Mouse (Mus musculus): Measurements from ENCODE around the gene Fam3c.
A peak's percentile ranks its signal among the peaks of the same experiment; 100 is the strongest.
"Not testable (repeated sequence)": the region's sequence is repeated elsewhere in the genome, so short reads cannot be mapped to it uniquely, and the experiment has no call there.

The Fam3c gene

DNA sequence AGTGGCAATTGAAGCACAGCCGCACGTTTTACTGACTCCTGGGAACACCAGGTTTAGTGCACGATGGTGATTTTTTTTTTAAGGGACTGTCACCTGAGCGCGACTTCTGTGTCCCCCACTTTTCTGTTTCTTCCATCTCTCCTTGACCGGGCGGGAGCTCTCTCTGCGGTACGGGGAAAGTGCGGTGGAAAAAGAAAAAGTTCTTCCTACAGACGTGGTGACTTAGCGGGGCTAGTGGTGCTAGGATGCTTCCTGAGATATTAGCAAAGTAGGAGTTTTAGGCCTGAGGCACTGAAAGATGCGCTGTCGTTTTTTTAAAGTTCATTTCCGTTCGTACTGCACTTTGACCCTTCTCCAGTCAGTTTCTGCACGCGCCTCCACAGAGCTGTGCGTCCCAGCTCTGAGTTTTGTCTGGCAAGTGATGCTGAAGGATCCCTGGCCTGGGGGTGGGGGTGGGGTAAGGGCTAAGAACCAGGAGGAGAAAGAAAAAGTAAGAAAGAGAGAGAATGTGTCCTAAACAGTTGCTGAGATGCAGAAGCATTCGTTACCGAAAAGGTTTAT is 66.5 kb downstream of the Fam3c start:
- DNase-seq = no peak

DNA sequence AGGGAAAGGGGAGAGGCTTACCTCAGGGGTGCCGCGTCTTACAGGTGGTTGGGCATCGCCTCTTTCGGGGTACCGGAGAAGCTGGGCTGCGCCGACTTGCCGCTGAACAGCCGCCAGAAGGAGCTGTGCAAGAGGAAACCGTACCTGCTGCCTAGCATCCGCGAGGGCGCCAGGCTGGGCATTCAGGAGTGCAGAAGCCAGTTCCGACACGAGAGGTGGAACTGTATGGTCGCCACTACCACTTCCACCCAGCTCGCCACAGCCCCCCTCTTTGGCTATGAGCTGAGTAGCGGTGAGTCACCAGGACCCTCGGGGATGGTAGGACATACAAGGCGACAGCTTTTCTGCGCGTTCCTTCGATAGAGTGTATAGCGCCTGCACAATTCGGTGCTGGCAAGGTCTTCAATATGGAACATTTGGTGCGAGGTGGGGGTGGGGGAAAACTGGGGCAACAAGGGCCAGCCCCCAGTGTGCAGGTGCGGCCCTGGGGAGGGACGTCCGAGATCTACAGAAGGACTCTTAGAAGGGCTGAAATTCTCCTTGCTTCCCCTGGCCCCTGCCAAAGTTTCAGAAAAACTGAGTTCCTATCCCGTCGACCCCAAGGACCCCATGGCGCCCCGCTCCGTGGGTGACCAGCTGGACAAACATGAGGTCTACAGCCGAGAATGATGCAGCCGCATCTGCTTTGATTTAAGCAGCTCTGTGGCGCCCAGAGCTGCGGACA is 67.1 kb downstream of the Fam3c start:
- DNase-seq = peak; percentile 20 to 29

DNA sequence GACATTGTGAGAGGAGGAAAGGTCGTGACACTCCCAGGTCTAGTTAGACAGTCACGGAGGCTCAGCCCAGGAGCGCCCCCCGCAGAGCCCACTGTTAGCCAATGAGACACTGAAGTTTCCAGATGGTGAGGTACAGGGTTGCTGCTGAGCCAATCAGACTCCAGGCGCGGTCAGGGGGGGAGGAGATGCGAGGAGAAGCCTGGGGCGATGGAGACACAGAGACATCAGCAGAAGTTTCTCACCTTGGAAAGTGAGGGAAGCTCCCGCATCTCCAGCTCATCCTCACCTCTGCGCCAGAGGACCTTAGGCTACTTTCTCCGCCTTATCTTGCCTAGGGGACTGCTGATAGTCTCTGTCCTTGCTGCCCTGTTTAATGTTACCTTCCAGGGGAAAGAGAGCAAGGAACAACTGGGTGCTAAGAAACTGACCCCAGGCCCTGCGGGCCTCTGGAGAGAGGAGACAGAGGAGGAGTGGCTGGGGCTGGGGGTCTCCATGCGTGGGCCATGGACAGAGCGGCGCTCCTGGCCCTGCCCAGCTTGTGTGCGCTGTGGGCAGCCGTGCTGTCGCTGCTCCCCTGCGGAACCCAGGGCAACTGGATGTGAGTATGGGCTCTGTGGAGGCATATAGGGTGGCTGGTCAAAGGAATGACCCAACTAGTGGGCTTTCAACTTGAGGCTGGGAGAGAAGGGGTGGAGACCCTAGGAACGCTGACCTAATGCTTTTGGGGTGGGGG is 67.9 kb downstream of the Fam3c start, which contains the start of gene Wnt16:
Wnt16 (plus strand) TSS at position 224 of the 733 bp plus-strand sequence.
- peak in 1 of 2 experiments; percentile 3 for DNase-seq

DNA sequence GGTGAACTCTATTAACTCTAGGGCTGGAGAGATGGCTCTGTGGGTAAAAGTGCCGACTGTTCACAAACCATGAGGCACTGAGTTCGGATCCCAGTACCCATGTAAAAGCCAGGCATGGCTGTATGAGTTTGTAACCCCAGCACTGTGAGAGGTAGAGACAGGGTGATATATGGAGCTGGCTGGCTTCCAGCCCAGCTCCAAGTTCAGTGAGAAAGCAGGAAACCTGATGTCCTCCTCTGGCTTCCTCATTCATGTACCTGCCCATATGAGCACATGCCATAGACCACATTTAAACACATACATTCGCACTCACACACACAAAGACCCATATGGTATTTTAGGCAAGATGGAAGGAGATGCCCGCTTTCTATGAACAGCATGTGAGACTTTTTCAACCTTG is 73.6 kb downstream of the Fam3c start:
- DNase-seq = no peak

DNA sequence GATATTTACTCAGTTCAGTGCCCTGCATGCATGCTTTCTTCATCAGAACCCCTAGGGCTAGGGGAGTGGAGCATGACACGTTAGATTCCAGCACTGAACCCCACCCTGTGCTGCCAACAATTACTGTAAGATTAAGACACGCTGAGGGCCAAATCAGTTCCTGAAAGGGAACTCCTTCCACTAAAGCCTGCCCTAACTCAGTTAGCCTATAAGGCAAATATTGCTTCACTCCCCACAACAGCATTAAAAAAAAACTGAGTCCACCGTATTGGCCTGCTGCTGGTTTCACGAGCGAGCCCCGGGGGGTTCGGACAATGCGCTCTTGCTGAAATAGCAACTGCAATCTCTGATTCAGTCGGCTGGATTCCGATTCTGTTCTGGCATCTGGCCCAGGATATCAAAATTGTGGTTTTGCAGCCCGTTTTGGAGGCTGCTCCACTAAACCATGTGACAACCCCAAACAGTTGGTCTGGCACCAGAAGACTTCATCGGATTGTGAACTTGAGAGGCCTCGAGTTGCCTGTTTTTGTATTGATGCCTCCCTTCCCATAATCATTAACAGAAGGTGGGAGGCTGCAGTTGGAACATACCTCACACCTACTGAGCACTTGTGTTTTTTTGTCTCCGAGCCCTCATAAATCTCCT is 75.7 kb downstream of the Fam3c start:
- peak; percentile 32 to 43 for DNase-seq

DNA sequence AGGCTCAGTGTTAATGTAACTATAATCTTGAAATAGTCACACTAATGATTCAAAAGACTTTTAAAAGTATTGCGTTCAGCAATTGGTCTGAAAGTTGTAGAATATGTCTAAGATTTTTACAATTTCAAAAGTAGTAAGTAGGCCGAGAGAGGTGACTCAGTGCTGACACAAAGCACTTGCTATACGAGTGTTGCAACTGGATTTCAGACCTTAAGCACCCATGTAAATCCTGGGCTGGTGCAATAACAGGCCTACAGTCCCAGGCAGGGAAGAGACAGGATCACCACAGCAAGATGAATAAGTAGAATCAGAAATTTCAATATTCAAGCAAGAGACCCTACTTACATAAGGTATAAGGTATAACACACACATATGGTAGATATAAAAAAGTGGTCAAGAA is 78.1 kb downstream of the Fam3c start:
- no peak for DNase-seq

DNA sequence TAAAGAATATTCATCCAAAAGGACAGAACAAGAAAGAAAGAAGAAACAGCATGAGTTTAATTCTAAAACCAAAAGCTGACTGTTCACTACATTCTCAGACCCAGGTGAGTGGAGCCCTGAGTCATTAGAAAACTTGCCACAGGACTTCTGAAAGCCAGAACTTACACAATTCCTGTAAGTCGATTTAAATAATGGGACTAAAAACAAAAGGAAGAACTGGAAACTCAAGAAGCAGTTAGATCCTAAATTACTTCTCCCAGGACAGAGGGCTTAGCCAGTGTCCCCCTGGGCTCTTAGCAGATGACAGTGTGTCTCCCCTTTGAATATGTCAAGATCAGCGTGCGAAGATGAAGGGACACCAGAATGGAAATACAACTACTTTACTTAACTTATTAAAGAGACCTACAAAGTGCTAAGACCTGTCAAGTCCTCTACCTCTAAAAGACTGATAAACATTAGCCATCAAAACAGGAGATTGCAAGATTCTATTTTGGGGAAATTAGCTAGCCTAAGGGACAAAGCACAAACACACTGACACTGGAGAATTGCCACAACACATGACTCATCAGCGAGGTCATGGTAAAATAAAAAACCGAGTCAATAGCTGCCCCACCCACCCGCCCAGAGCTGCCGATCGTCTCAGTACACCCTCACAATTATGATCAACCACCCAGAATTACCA is 86.1 kb downstream of the Fam3c start:
- peak in 1 of 2 experiments; percentile 13 for DNase-seq

DNA sequence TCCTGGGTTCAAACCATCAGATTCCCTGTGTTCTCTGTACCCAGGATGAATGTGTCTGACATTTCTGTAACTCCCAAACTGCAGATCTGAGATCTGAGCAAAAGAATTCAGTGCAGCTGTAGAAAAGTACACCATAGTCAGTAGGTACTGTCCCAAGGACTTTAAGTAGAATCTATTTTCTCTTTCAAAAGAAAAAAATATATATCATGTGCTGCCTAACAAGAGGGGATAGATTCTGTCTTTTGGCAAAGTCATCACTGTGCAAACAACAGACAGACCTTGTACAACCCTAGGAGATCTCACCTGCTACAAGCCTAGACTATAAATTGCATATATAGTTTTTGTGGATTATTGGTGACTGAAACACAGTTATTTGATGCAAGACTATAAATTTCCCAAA is 87.4 kb downstream of the Fam3c start:
- no peak for DNase-seq

DNA sequence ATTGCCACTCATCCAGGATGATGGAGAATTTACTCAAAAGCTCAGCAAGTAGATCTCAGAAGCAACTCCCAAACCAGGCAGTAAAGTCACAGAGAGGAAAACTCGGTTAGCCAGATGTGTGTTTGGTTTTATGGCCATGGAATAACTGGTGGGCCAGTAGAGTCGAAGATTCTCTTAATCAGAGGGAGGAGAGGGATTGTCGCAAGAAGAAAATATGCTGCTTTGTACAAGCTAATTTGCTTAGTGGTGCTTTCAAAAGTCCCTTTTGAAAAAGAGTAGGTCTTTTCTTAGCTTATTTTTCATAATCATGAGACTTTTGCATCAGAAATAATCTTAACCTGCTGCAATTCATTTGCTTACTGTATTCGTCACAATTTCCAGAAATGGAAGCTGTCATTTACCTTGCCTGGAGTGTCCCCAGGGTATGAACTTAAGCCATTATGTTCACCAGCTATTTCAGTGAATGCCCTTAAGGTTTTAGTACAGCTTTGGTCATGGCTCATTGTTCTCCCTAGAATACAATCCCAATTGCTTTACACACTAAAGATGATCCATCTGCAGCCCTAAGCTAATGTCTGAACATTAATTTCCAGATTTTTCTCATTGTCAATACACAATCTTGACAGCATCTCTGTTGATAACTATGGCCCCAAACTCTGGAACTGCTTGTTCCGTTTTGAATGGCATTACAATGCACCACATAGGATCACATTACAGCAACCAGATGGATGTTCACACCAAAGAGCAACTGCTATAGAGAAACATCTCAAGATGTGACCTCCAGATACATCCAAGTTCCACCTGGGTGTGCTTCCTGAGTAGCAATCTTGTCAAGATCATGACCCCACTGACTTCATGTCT is 88.0 kb downstream of the Fam3c start:
- DNase-seq = no peak

DNA sequence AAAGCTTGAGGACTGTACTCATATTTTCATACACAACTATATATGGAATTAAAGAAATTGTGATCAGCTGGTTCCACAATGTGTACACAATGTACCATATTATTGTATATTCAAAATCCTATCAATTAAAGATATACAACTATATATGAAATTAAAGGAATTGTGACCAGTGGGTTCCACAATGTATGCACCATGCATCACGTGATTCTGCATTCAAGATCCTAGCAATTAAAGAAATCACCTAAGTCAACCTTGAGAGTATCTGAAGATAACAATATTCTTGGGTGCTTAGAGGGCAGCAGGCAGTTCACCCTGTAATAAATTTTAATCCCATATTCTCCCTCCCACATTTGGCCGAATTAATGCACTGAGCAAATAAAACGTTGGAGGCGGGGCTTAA is 90.0 kb downstream of the Fam3c start:
- DNase-seq = no peak

DNA sequence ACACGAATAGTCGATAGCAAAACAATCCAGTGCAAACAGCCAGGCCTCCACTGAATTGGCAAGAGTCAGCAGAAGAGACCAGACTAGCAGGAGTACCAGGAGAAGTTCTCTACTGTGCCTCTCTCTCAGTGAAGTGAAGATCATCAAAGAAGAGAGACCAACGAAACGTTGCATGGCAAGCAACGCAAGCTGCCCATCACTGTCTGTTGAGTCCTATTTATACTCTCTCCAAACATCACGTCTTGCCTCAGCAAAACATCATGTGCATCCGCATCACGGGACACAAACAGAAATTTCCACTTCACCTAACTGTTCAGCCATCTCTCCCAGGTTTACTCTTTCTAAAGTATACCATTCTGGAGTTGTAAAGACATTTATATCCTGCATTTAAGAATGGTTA is 91.9 kb downstream of the Fam3c start:
- not testable (repeated sequence) for DNase-seq

DNA sequence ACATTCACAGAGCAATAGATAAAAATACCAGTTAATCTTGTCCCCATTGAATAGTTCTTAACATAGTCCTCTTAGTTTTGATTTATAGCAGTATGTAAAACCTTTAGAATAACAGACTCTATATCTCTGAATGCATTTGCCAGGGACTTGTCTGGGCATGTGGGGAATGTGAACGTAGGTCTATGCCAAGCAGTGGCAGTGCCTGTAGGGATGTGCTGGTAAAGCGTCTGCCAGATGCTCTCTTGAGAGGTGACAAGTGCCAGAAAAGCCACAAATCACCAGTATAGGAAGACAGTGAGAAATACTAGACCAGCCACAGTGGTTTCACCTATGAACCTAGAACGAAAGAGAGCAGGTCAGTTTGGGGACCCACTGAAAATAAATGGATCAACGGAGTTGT is 93.5 kb downstream of the Fam3c start:
- no peak for DNase-seq

DNA sequence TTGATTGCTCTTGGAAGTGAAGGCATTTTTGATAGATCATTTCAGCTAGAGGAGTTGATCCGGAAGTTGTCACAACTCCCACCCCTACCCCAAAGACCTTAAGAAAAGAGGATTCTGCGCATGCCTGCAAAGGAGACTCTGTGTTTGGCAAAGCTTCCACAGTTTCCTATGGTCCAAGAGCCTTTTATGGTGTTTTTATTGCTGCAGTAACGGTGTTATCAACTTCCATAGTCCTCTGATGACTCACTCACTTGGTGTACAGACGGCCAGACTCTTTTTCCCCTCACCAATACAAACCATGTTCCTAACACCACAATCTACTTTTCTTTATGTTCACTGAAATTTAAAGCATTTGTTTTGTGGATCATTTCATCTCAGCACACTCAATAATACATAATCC is 97.3 kb downstream of the Fam3c start:
- no peak for DNase-seq

Data from lung, adult 18-20 months (tissue).